Mouse (Mus musculus) ES-E14 (cell line): ENCODE results near the gene Zfp78. TPM values are rescaled to one million over a fixed set of nuclear protein-coding genes. Genes with fewer than 3 reads are reported as not detected.

ENCODE experiments used
- DNase-seq: peaks from one replicate; pipeline ENCODE4 v3.0.0-alpha.2; 2013; ENCODE audit warnings: low read depth, low spot score
- H3K27ac ChIP-seq: 2 replicates; pipeline ENCODE4 v1.5.1; 2012; ENCODE audit warnings: low read depth, mild to moderate bottlenecking, low read length, moderate library complexity, mixed read lengths; ENCODE audit not compliant: poor library complexity, insufficient read depth, severe bottlenecking
- H3K36me3 ChIP-seq: 2 replicates; pipeline ENCODE4 v1.6.1; 2012; ENCODE audit warnings: mild to moderate bottlenecking, low read length, moderate library complexity, mixed read lengths; ENCODE audit not compliant: control insufficient read depth, poor library complexity, insufficient read depth, severe bottlenecking
- H3K4me1 ChIP-seq, 2 experiments: fragments of 150-350 bp in 1 of 2; sonication (generic) in 1 of 2; 2 replicates each; pipeline ENCODE4 v1.6.1; 2012; ENCODE audit warnings: low read length in 2 of 2, mild to moderate bottlenecking in 1 of 2, mixed read lengths in 1 of 2; ENCODE audit not compliant: control insufficient read depth in 2 of 2, insufficient read depth in 2 of 2, poor library complexity in 1 of 2
- H3K4me3 ChIP-seq, 2 experiments: fragments of 150-350 bp in 1 of 2; sonication (generic) in 1 of 2; 2 replicates each; pipeline ENCODE4 v1.5.1; 2012; ENCODE audit warnings: low read length in 2 of 2, low read depth in 1 of 2, mild to moderate bottlenecking in 1 of 2, mixed read lengths in 1 of 2; ENCODE audit not compliant: insufficient read depth in 1 of 2, poor library complexity in 1 of 2, severe bottlenecking in 1 of 2
- H3K9ac ChIP-seq: 2 replicates; pipeline ENCODE4 v1.6.1; 2012; ENCODE audit warnings: low read depth, mild to moderate bottlenecking, low read length, mixed read lengths; ENCODE audit not compliant: poor library complexity, insufficient read depth, severe bottlenecking
- H3K9me3 ChIP-seq: fragments of 150-350 bp; sonication (generic); 2 replicates; pipeline ENCODE4 v1.6.1; 2012; ENCODE audit warnings: low read depth, mild to moderate bottlenecking, low read length; ENCODE audit not compliant: control insufficient read depth, insufficient read depth
- CHD2 ChIP-seq: IDR thresholded peaks from 2 replicates; pipeline ENCODE4 v1.6.1; 2014; ENCODE audit warnings: mild to moderate bottlenecking, low read depth, low read length, inconsistent platforms
- HCFC1 ChIP-seq: IDR thresholded peaks from 2 replicates; pipeline ENCODE4 v1.6.1; 2012; ENCODE audit warnings: low read length, inconsistent platforms, borderline replicate concordance; ENCODE audit not compliant: insufficient read depth
- MAFK ChIP-seq: IDR thresholded peaks from 2 replicates; pipeline ENCODE4 v1.6.1; 2014; ENCODE audit warnings: mild to moderate bottlenecking, low read depth, low read length, inconsistent platforms; ENCODE audit not compliant: insufficient read depth
- ZC3H11A ChIP-seq: IDR thresholded peaks from 2 replicates; pipeline ENCODE4 v1.6.1; 2012; ENCODE audit warnings: low read depth, mild to moderate bottlenecking, inconsistent platforms, low read length, borderline replicate concordance
- ZNF384 ChIP-seq: IDR thresholded peaks from 2 replicates; pipeline ENCODE4 v1.6.1; 2012; ENCODE audit warnings: low read depth, low read length, inconsistent platforms
- in situ Hi-C, 2 experiments: fragments of 600-800 bp; cut with MboI; formaldehyde crosslinking; loops; one replicate each; pipeline ENCODE4 v1.15.1; 2025; ENCODE audit warnings: low sequenced_read_pairs in 2 of 2, inconsistent platforms in 1 of 2; ENCODE audit not compliant: unreplicated experiment in 2 of 2
- total RNA-seq: library from RNA; depleted of rRNA; stranded (reverse); fragments of 300-350 nt; gene quantifications from 2 replicates; pipeline ENCODE4 v1.2.3, GENCODE M21; 2012

The Zfp78 gene
- total RNA-seq, 1 experiment, result 1.5 TPM

DNA sequence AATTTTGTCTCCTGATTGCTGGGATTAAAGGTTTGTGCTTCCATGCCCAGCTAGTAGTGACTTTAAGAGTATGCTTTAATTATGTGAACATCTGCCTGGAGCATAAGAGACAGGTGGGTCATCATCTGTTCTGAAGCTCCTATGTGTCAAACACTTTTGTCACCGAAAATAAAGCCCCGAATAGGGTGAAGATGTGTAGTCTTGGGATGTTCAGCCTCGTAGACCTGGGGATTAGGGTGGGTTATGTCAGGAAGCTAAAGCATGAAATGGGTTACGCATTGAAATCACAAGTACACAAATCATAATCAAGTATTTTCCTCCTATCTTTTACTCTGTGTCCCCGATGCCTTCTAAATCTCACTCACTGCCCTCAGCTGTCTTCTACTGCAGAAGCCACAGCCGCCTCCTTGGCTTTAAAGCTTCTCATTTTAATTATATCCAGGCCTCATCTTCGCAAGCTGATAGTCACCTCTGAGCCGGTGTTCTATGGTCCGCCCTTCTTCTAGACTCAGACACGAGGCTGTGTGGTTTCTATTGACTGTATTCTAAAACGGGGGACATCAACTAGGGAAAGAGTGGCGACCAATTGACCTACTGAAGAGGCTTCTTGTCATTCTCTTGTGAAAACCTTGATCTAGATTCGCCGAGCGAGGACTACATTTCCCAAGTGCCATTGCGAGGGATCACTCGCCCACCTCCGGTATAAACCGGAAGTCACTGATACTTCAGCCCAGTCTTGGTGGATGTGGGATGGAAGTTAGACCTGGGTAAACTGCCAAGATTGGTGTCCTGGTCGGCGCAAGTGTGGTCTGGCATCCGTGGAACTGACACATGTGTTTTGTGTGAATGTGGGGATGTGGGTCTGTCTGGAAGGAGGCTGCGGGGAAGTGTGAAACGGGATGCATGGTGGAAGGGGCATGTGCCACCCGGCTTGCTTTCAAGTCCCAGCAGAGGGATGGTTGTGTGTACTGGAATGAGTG is 35.2 kb downstream of the Zfp78 start, which contains the start of gene Smim17:
Gene Smim17 (plus strand): TSS at position 720 of the 980 bp plus-strand sequence.
- Histone ChIP-seq H3K4me3 (peak within 1 kb of the TSS; percentile 69 to 72), H3K36me3 (no peaks in the 10 kb centered on the region), H3K9me3 (no peaks in the 10 kb centered on the region), H3K27ac (no peak within 1 kb of the TSS), H3K4me1 (no peaks in the 10 kb centered on the region; a peak in 2 of 4 replicates), H3K9ac (peak within 1 kb of the TSS; percentile 76)
- TF ChIP-seq CHD2 (no peak), HCFC1 (peak; percentile 92), MAFK (no peak), ZNF384 (no peak), ZC3H11A (no peak)
- no peak for DNase-seq
- in situ Hi-C loops, result no loop called here

DNA sequence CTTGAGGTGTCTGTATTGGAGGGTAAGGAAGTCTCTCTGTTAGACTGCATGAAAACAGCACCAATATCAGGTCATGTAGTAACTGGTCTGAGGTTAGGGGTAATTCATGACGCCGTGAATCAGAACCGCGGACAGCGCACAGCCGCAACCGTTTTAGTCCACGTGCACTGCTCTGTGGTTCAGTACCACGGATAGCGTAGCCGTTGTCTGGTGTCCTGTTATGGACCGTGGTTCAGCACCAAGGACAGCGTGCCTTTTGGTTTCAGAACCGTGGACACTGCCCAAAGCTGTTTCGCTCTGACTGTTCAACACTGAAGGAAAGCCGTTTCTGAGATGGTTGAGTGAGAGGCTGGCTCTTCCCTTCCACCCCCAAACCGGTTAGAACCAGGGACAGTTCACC is 47.0 kb downstream of the Zfp78 start, which contains the start of gene Gm20715:
Gene Gm20715 (plus strand): TSS at position 235 of the 400 bp plus-strand sequence.
- Histone ChIP-seq H3K27ac (no peak within 1 kb of the TSS), H3K9me3 (no peaks in the 10 kb centered on the region), H3K36me3 (no peaks in the 10 kb centered on the region), H3K9ac (no peak within 1 kb of the TSS), H3K4me3 (no peak within 1 kb of the TSS), H3K4me1 (no peaks in the 10 kb centered on the region)
- DNase-seq, result peak; percentile 100
- in situ Hi-C loops, result no loop called here
- TF ChIP-seq ZC3H11A, result no peak
- TF ChIP-seq CHD2, result peak; percentile 58; the same call in 1 of the 2 replicates
- peak; percentile 79; the same call in 1 of the 2 replicates for TF ChIP-seq HCFC1
- TF ChIP-seq ZNF384, result peak; percentile 15; the same call in 1 of the 2 replicates
- no peak for TF ChIP-seq MAFK

- H3K27ac ChIP-seq, result no peak overlapping the region
- in situ Hi-C loops, result no loop called here
- TF ChIP-seq HCFC1, result no peak
- TF ChIP-seq MAFK, result no peak
- no peak for TF ChIP-seq ZC3H11A
- TF ChIP-seq CHD2, result no peak
- no peak for TF ChIP-seq ZNF384
- peaks cover 0 to 3% of the 10 kb centered on the region in 2 experiments; a peak in 1 of 4 replicates for H3K4me1 ChIP-seq
- H3K9ac ChIP-seq, result no peak overlapping the region
- no peaks in the 10 kb centered on the region for H3K9me3 ChIP-seq
- no peaks in the 10 kb centered on the region for H3K36me3 ChIP-seq
- DNase-seq, result no peak
- peak overlapping the region in 1 of 2 experiments; percentile 6; a peak in 2 of 4 replicates for H3K4me3 ChIP-seq
Observed at GRCm38 (mm10) chr7:6414626-6415441, 51.8 kb downstream of the Zfp78 start.

DNA sequence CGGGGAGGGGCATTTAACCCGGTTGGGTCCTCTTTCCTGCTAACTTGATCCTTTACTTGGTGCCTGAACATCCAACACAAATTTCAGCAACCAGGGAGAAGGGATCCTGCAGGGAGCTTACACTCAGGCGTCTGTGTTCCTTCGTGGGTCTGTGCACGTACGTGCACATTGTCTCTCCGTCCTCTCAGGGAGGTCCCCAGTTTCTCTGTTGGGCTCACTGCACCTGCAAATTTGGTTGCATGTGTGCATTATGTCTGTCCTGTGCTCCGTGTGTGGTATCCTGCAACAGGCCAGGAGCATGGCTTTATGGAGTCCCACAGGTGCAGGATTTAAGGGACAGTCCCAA is 52.3 kb downstream of the Zfp78 start:
- TF ChIP-seq CHD2 (no peak), ZNF384 (no peak), ZC3H11A (no peak), MAFK (no peak), HCFC1 (no peak)
- in situ Hi-C loops, result no loop called here
- peaks cover 0 to 3% of the 10 kb centered on the region in 2 experiments; a peak in 1 of 4 replicates for H3K4me1 ChIP-seq
- H3K4me3 ChIP-seq, result peak overlapping the region in 1 of 2 experiments; percentile 6; a peak in 2 of 4 replicates
- no peaks in the 10 kb centered on the region for H3K36me3 ChIP-seq
- H3K27ac ChIP-seq, result no peak overlapping the region
- H3K9me3 ChIP-seq, result no peaks in the 10 kb centered on the region
- DNase-seq, result no peak
- H3K9ac ChIP-seq, result no peak overlapping the region
